21 mouse cellular contexts compared by ENCODE assay signal in the genomic region with DNA sequence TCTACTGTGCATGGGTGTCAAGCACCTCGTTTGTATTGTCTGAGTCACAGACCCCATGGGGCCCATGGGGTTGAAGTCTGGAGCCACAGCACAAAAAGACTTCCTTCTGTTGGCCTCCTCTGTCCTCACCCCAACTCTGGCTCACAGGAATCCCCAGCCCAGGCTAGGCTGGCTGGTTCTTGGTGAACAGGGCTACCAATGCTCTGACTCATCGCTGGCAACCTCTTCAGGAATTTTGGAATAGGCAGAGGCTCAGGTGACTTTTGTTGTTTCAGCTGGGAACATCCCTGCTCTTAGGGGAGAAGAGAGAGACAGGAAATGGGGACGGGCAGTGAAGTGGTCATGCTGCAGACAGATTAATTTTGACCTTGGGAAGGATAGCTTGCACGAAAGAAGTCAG.
DNase-seq lines count a peak whose midpoint lies in the region; ATAC-seq and TF ChIP-seq lines count a peak whose summit lies in the region.
"Had no signal": no experiment of that assay in that cellular context is flagged by ENCODE, and none has a peak within 500 bp of the region (broad histone marks: within the 10 kb centered on the region; RNA-seq: fewer than 3 reads in every experiment).

No protein-coding gene starts in this region.

- peak; percentile 49 for DNase-seq in adrenal gland, adult 2 months
- no peak for DNase-seq in adrenal gland, postnatal 25 days
- DNase-seq in kidney, adult 2 months: peak; percentile 22
- no peak for DNase-seq in kidney, postnatal 14 days
- DNase-seq in 3134 (ENCODE audit: extremely low read depth, insufficient read length, low spot score): peak; percentile 83
- DNase-seq in frontal cortex, postnatal 10 days (ENCODE audit: low spot score in 2 of 2): no peak
- DNase-seq: adrenal gland, adult 8-10 months; cerebellum, postnatal 36 days; layer of hippocampus, postnatal 36 days; lung, embryonic 14.5 days; retina, postnatal 1 day; thymus, adult 2 months had no signal

- no peaks in the 10 kb centered on the region; the same call in 1 of the 2 replicates for H3K4me1 ChIP-seq in kidney, adult 2 months (ENCODE audit: control insufficient read depth, insufficient read depth, low read length)
- H3K4me1 ChIP-seq in embryonic fibroblast, embryonic 13.5 days (ENCODE audit: control insufficient read depth, insufficient read depth, low read length): peaks cover 16% of the 10 kb centered on the region
- H3K4me1 ChIP-seq: embryonic facial prominence, embryonic 12.5 days; forebrain, embryonic 15.5 days; limb, embryonic 13.5 days; midbrain, embryonic 13.5 days; neural tube, embryonic 12.5 days had no signal

- H3K27ac ChIP-seq in kidney, adult 2 months (ENCODE audit: insufficient read depth, low read depth, low read length): no peak overlapping the region
- H3K27ac ChIP-seq in embryonic fibroblast, embryonic 13.5 days (ENCODE audit: insufficient read depth, low read length): peak overlapping the region; percentile 79
- H3K27ac ChIP-seq: embryonic facial prominence, embryonic 12.5 days; forebrain, embryonic 15.5 days; heart, adult 2 months; limb, embryonic 13.5 days; midbrain, embryonic 13.5 days; neural tube, embryonic 12.5 days had no signal

- no peak overlapping the region for H3K4me3 ChIP-seq in kidney, adult 2 months (ENCODE audit: insufficient read depth, low read depth, low read length)
- no peak overlapping the region for H3K4me3 ChIP-seq in embryonic fibroblast, embryonic 13.5 days (ENCODE audit: insufficient read depth, low read length)
- H3K4me3 ChIP-seq: embryonic facial prominence, embryonic 12.5 days; forebrain, embryonic 15.5 days; heart, adult 2 months; limb, embryonic 13.5 days; midbrain, embryonic 13.5 days; neural tube, embryonic 12.5 days had no signal

- H3K27me3 ChIP-seq in kidney, adult 2 months (replicated peaks; ENCODE audit: control insufficient read depth, insufficient read depth, low read length): no peaks in the 10 kb centered on the region
- H3K27me3 ChIP-seq: embryonic facial prominence, embryonic 12.5 days; forebrain, embryonic 15.5 days; limb, embryonic 13.5 days; midbrain, embryonic 13.5 days; neural tube, embryonic 12.5 days had no signal

- no peaks in the 10 kb centered on the region for H3K36me3 ChIP-seq in kidney, adult 2 months (ENCODE audit: control insufficient read depth, insufficient read depth, low read length)
- H3K36me3 ChIP-seq: embryonic facial prominence, embryonic 12.5 days; forebrain, embryonic 15.5 days; G1E; limb, embryonic 13.5 days; midbrain, embryonic 13.5 days; neural tube, embryonic 12.5 days had no signal

- no peak for TF ChIP-seq POLR2A in kidney, adult 2 months (IDR thresholded peaks at IDR 0.05; ENCODE audit: low read depth, low read length)
- TF ChIP-seq POLR2A in embryonic fibroblast, embryonic 13.5 days (IDR thresholded peaks at IDR 0.05; ENCODE audit: low read depth, low read length): no peak

- no peak for ATAC-seq in inflammation-experienced regulatory T-cells, adult 6 months
- ATAC-seq: forebrain, embryonic 15.5 days; midbrain, embryonic 13.5 days had no signal

- TF ChIP-seq CTCF in kidney, adult 2 months (conservative IDR thresholded peaks at IDR 0.05; ENCODE audit: insufficient read depth, insufficient read length, low read depth, low read length): no peak
- no peak for TF ChIP-seq CTCF in embryonic fibroblast, embryonic 13.5 days (IDR thresholded peaks at IDR 0.05; ENCODE audit: borderline replicate concordance, insufficient read depth, low read length)

- 43% methylated on average over 4 of the region's 4 CpGs for WGBS in kidney, adult 2 months

Comparison
In these comparisons a context has a peak if more than half of its experiments do, and no peak if none do; other contexts are left out.
1. DNase-seq: peak in adrenal gland, adult 2 months (single experiment), kidney, adult 2 months (single experiment) and 3134 (single experiment); none in adrenal gland, postnatal 25 days (single experiment), kidney, postnatal 14 days (single experiment) and frontal cortex, postnatal 10 days (0 of 2).